Mouse (Mus musculus): ENCODE results near the gene Ofd1.

DNA sequence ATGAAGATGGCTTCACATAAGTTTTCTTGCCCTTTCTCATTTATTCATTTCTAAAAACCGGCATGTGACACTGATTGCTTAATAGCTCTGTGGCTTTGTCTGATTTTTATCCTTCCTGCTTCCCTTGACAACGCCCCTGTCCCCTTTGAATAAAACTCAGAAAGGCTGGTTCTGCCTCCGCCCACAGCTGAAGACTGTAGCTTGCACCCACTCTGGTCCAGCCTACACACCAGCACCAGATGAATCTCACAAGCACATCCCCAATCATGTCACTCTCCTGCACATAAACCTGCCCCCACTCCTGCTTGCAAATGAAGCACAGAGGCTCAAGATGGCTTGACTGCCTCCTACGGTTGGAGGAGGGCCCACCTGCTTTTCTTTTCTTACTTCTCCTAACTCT lies 80.0 kb downstream of the Ofd1 start:
- TF ChIP-seq CTCF (IDR thresholded peaks at IDR 0.05; ENCODE audit: low read depth): no peak
- no peak for TF ChIP-seq EP300 (IDR thresholded peaks at IDR 0.05; ENCODE audit: low read depth)

Data from liver, embryonic 14.5 days (tissue).